Mouse (Mus musculus) forebrain, embryonic 16.5 days (tissue): ENCODE results near the gene H2-T3. TPM values are rescaled to one million over a fixed set of nuclear protein-coding genes. Genes with fewer than 3 reads are reported as not detected.
"Not testable (repeated sequence)": the region's sequence is repeated elsewhere in the genome, so short reads cannot be mapped to it uniquely, and the experiment has no call there.

Experiments used
- ATAC-seq: fragments of 200-750 bp; cut with Nextera tagmentation; 2 replicates; pipeline ENCODE4 v1.8.0; 2017; ENCODE audit warnings: mild to moderate bottlenecking, moderate library complexity
- H3K27ac ChIP-seq: fragments of 300-500 bp; sonication (generic); 2 replicates; pipeline ENCODE4 v1.5.1; 2014; ENCODE audit warnings: low read length, control low read depth
- H3K27me3 ChIP-seq: fragments of 300-500 bp; sonication (generic); replicated peaks from 2 replicates; pipeline ENCODE4 v1.6.1; 2014; ENCODE audit warnings: low read length; ENCODE audit not compliant: control insufficient read depth, insufficient read depth
- H3K36me3 ChIP-seq: fragments of 300-500 bp; sonication (generic); 2 replicates; pipeline ENCODE4 v1.6.1; 2014; ENCODE audit not compliant: control insufficient read depth, insufficient read depth
- H3K4me1 ChIP-seq: fragments of 300-500 bp; sonication (generic); replicated peaks from 2 replicates; pipeline ENCODE4 v1.6.1; 2014; ENCODE audit warnings: low read length; ENCODE audit not compliant: control insufficient read depth, insufficient read depth
- H3K4me2 ChIP-seq: fragments of 300-500 bp; sonication (generic); 2 replicates; pipeline ENCODE4 v1.6.1; 2014; ENCODE audit warnings: mild to moderate bottlenecking, low read length, control low read depth
- H3K4me3 ChIP-seq: fragments of 300-500 bp; sonication (generic); replicated peaks from 2 replicates; pipeline ENCODE4 v1.5.1; 2014; ENCODE audit warnings: mild to moderate bottlenecking, low read length, control low read depth
- H3K9ac ChIP-seq: fragments of 300-500 bp; sonication (generic); replicated peaks from 2 replicates; pipeline ENCODE4 v1.6.1; 2014; ENCODE audit warnings: low read depth, low read length, control low read depth
- H3K9me3 ChIP-seq: fragments of 300-500 bp; sonication (generic); 2 replicates; pipeline ENCODE4 v1.6.1; 2016; ENCODE audit warnings: low read length; ENCODE audit not compliant: control insufficient read depth
- WGBS: fragments of 180-500 bp; shearing (Covaris S2); extraction: QIAGEN DNeasy Blood & Tissue Kit; methylation state at CpG from one replicate; pipeline ENCODE4 v1.1.7; 2014; 5-methylcytosine and 5-hydroxymethylcytosine counted together
- polyA plus RNA-seq: library from polyadenylated mRNA; unstranded; fragments of >200 nt; fragmentation: Nextera tagmentation; extraction: Ambion mirVana; gene quantifications from 2 replicates; pipeline ENCODE4 v1.2.1, GENCODE M21; 2015

Gene H2-T3
- polyA plus RNA-seq, 1 experiment from 2014 or later = not detected

DNA sequence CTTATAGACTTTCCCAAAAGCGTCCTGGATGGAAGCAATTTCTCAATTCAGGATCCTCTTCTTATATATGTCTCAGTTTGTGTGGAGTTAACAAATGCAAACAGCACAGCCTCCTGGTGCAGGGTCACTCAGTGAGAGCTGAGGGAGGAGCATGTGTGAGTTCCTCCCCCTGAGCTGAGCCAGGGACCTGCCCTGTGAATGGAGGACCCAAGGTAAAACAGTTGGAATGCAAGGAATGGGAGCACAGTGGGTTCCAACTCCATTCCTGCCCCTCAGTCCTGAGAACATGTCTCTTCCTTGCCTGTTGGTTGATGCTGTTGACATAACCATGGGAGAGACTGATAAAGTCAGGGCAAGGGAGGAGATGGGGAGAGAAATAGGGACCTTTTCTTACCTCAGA, 21.0 kb downstream of the H2-T3 start:
- peaks cover 37% of the 10 kb centered on the region for H3K27me3 ChIP-seq

DNA sequence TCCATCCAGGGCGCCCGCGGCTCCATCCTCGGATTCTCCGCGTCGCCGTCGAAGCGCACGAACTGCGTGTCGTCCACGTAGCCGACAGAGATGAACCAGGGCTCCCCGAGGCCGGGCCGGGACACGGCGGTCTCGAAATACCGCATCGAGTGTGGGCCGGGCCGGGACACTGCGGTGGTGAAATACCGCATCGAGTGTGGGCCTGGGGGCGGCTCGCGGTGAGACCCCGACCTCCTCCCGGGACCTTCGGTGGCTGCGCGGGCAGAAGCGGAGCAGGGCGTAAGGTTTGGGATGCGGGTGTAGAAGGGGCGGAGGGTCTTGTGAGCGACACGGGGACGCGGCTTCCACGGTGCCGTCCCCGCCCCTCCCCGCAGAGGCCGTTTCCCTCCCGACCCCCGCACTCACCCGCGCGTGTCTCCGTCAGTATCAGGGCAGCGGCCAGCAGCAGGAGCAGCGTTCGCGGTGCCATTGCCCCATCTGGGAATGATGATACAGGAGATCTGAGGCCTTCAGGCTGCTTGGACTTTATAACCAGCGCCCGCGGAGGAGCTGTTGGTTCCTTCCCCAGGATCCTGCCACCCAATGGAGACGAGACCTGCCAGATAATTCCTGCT, 21.9 kb downstream of the H2-T3 start, which contains the start of gene Gm8909:
Gene Gm8909, minus strand, starts transcription at position 499 of the 614 bp plus-strand sequence.
- no peaks in the 10 kb centered on the region for H3K9me3 ChIP-seq
- H3K9ac ChIP-seq = no peak within 1 kb of the TSS
- H3K4me3 ChIP-seq = peak within 1 kb of the TSS; percentile 16
- no peak within 1 kb of the TSS for H3K27ac ChIP-seq
- ATAC-seq = no peak
- no peaks in the 10 kb centered on the region for H3K36me3 ChIP-seq
- peaks cover 5% of the 10 kb centered on the region; the same call in 1 of the 2 replicates for H3K4me1 ChIP-seq
- peaks cover 42% of the 10 kb centered on the region for H3K27me3 ChIP-seq
- under 1% methylated on average over 52 of the region's 63 CpGs for WGBS
- peak within 1 kb of the TSS; percentile 34 for H3K4me2 ChIP-seq

More for the DNA sequence above, 21.0 kb downstream of the H2-T3 start:
- H3K4me2 ChIP-seq, H3K4me3 ChIP-seq, H3K36me3 ChIP-seq, H3K9ac ChIP-seq, H3K4me1 ChIP-seq, ATAC-seq, H3K9me3 ChIP-seq, H3K27ac ChIP-seq: not testable (repeated sequence)
- WGBS = no CpG with 5 or more reads among the region's 1 CpGs

DNA sequence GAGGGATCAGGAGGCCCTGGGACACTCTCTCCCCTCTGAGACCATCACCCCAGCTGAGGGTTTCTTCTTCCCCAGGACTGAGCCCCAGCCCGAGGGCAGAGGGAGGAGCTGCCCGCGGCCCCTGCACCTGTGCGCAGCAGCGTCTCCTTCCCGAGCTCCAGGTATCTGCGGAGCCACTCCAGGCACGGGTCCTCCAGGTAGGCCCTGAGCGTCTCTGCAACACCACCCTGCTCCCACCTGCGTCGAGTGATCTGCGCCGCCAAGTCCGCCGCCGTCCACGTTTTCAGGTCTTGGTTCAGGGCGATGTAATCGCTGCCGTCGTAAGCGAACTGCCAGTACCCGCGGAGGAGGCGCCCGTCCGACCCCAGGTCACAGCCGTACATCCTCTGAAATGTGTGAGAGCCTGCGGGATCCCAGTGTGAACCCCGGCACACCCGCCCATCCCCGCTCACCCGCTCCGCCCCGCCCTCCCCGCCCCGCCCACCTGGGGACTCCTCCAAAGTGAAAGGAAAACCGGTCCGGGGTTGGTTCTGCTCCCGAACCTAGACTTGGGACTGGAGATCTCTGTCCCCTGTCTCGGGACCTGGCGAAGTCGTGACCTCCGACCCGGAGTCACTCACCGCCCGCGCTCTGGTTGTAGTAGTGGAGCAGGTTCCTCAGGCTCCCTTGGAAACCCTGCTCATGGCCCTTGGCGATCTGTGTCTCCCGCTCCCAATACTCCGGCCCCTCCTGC, 22.6 kb downstream of the H2-T3 start:
- H3K9me3 ChIP-seq = no peaks in the 10 kb centered on the region
- H3K4me2 ChIP-seq = peak overlapping the region; percentile 34
- peaks cover 43% of the 10 kb centered on the region for H3K27me3 ChIP-seq
- ATAC-seq = no peak
- H3K36me3 ChIP-seq = no peaks in the 10 kb centered on the region
- no peak overlapping the region for H3K27ac ChIP-seq
- H3K4me3 ChIP-seq = peak overlapping the region; percentile 16
- peaks cover 5% of the 10 kb centered on the region; the same call in 1 of the 2 replicates for H3K4me1 ChIP-seq
- no peak overlapping the region for H3K9ac ChIP-seq
- 1% methylated on average over 46 of the region's 51 CpGs for WGBS

DNA sequence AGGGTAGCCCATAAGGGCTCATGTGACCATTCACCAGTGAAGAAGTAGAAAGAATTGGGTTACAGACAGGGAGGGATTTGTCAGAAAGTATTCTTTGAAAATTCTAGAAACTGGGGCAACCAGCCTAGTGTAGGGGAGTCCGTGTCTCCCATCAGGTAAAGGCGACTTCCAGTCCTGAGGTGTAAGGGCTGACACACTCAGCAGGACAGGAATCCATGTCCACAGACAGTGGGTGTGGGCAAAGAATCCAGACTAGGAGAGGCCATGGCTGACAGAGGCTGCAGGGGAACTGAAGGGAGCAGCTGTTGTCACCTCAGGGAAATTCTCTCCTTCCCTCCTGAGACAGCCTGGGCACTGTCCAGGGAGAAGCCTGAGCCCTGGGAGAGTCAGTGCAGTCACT, 23.2 kb downstream of the H2-T3 start:
- not testable (repeated sequence) for H3K9ac ChIP-seq, H3K27ac ChIP-seq, H3K9me3 ChIP-seq, ATAC-seq, H3K36me3 ChIP-seq, H3K4me1 ChIP-seq, H3K4me3 ChIP-seq, H3K4me2 ChIP-seq
- peaks cover 49% of the 10 kb centered on the region for H3K27me3 ChIP-seq
- 14% methylated on average over 2 of the region's 2 CpGs for WGBS

DNA sequence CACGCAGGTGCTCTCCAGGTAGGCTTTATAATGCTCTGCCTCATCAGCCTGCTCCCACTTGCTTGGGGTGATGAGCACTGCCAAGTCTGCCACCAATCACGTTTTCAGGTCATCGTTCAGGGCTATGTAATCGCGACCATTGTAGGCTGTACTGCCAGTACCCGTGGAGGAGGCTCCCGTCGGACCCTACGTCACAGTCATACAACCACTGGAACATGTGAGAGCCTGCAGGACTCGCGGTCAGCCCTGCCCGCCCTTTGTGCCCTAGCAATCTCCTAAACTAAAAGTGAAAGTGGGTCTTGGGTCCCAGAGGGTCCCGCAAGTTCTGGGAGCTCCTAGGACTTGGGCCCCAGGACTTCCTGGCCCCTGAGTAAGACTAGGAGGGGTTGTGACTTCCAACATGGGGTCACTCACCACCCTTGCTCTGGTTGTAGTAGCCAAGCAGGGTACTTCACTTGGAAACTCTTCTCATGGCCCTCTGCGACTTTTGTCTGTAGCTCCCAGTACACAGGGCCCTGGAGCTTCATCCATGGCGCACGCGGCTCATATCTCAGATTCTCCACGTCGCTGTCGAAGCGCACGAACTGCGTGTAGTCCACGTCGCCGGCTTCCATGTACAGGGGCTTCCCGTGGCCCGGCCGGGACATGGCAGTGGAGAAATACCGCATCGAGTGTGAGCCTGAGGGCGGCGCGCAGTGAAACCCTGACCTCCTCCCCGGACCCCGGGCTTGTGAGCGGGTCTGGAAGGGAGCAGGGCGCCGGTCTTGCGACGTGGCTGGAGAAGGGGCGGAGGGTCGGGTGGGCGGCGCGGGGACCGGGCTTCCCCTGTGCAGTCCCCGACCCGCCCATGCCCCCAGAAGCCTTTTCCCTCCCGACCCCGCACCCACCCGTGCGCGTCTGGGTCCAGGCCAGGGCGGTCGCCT, 28.7 kb downstream of the H2-T3 start:
- peaks cover 51% of the 10 kb centered on the region for H3K27me3 ChIP-seq
- WGBS = 1% methylated on average over 49 of the region's 56 CpGs
- no peak overlapping the region for H3K4me2 ChIP-seq
- H3K27ac ChIP-seq = no peak overlapping the region
- no peak overlapping the region for H3K9ac ChIP-seq
- peaks cover 4% of the 10 kb centered on the region for H3K4me1 ChIP-seq
- no peaks in the 10 kb centered on the region for H3K36me3 ChIP-seq
- no peak for ATAC-seq
- H3K9me3 ChIP-seq = no peaks in the 10 kb centered on the region
- peak overlapping the region; percentile 5; the same call in 1 of the 2 replicates for H3K4me3 ChIP-seq

DNA sequence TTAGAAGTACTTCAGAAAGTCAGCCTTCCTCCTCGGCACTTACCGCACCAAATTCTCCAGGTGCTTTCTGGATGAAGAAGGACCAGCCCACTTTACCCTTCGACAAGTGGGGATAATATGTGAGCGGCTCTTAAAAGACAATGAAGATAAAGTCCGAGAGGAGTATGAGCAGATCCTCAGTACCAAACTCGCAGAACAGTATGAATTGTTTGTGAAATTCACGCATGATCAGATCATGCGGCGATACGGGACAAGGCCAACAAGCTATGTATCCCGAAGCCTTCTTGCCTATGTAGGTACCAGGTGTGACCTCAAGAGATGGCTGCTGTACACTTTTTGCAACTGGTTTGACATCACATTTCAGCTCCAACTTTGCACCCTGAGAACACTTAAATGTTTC, 31.8 kb downstream of the H2-T3 start:
- not testable (repeated sequence) for H3K4me1 ChIP-seq, ATAC-seq, H3K4me3 ChIP-seq, H3K27ac ChIP-seq, H3K9me3 ChIP-seq, H3K9ac ChIP-seq, H3K36me3 ChIP-seq
- Histone ChIP-seq H3K4me2 (peak overlapping the region; percentile 44; the same call in 1 of the 2 replicates), H3K27me3 (peaks cover 48% of the 10 kb centered on the region)
- 5% methylated on average over 11 of the region's 11 CpGs for WGBS

DNA sequence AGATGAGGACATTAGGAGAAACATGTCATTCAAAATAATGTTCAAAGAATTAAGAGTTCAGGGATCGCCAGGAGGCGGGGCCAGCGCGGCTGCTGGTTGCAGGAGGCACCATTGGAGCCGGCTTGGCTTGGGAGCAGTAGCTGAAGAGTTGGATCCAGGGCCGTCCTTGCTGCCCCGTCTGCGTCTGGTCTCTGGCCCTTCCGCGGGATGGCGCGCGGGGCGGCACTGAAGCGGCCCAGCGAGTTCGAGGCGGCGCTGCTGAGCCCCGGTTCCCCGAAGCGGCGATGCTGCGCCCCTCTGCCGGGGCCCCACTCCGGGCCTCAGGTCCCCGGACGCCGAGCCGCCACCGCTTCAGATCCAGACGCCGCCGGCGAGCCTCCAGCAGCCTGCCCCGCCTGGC, 32.3 kb downstream of the H2-T3 start:
- under 1% methylated on average over 36 of the region's 36 CpGs for WGBS
- not testable (repeated sequence) for H3K9ac ChIP-seq
- peaks cover 51% of the 10 kb centered on the region for H3K27me3 ChIP-seq

DNA sequence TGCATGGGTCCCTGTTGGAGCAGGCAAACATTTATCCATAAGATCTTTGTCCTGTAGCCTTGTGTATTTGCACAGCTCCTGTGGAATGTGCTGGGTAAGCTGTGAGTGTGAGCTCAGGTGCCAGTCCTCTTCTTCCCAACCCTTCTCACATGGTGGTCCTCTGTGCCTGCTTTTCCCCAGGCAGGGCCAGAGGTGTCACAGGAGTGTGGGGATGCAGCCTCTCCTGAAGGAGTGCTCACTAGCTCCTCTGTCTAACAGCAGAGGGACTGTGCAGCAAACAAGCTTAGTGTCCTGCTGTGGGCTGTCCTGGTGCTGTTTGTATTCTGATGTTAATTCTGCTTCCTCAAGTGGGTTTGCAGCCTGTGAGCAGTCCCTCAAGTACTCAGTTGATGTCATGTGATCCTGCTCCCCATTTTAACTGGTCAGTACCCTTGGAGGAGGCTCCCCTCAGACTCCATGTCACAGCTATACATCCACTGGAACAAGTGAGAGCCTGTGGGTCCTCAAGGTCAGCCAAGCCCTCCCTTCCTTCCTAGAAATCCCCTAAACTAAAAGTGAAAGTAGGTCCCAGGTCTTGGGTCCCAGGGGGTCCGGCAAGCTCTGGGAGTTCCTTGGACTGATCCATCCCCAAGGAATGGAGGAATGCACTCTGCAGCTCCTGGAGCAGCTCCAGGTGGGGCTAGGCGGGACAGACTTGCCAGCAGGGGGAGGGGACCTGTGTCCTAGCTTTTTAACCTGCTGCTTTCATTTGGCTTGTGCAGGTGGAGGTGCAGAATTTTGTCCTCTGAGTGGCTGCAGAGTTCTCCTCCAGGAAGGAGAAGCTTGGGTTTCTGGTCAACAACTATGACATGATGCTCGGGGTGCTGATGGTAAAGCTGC, 35.6 kb downstream of the H2-T3 start:
- H3K27me3 ChIP-seq = peaks cover 31% of the 10 kb centered on the region

More for the DNA sequence above, 32.3 kb downstream of the H2-T3 start:
- H3K4me1 ChIP-seq, H3K27ac ChIP-seq, H3K36me3 ChIP-seq, H3K9me3 ChIP-seq, ATAC-seq: not testable (repeated sequence)
- Histone ChIP-seq H3K4me3 (peak overlapping the region; percentile 22), H3K4me2 (peak overlapping the region; percentile 44)

More for the DNA sequence above, 35.6 kb downstream of the H2-T3 start:
- H3K4me3 ChIP-seq = no peak overlapping the region
- 19% methylated on average over 3 of the region's 3 CpGs for WGBS
- ATAC-seq = no peak
- H3K9ac ChIP-seq = no peak overlapping the region
- H3K27ac ChIP-seq = no peak overlapping the region
- H3K9me3 ChIP-seq = no peaks in the 10 kb centered on the region
- H3K4me1 ChIP-seq = peaks cover 4% of the 10 kb centered on the region; the same call in 1 of the 2 replicates
- no peaks in the 10 kb centered on the region for H3K36me3 ChIP-seq
- H3K4me2 ChIP-seq = no peak overlapping the region
